9 mouse cellular contexts compared by ENCODE assay signal in genomic region chr6:127272630-127273029, GRCm38 (mm10).
DNase-seq lines count a peak whose midpoint lies in the region; ATAC-seq and TF ChIP-seq lines count a peak whose summit lies in the region.
"Had no signal": no experiment of that assay in that cellular context is flagged by ENCODE, and none has a peak within 500 bp of the region (broad histone marks: within the 10 kb centered on the region; RNA-seq: fewer than 3 reads in every experiment).

No protein-coding gene starts in this region.

- H3K36me3 ChIP-seq in forebrain, embryonic 11.5 days (ENCODE audit: control insufficient read depth, insufficient read depth, low read length), result no peaks in the 10 kb centered on the region
- no peaks in the 10 kb centered on the region for H3K36me3 ChIP-seq in forebrain, embryonic 13.5 days (ENCODE audit: poor library complexity, severe bottlenecking)
- no peaks in the 10 kb centered on the region for H3K36me3 ChIP-seq in lung, postnatal 0 days (ENCODE audit: insufficient read depth, low read length)
- H3K36me3 ChIP-seq in hindbrain, embryonic 16.5 days (ENCODE audit: control insufficient read depth, insufficient read depth, low read length), result no peaks in the 10 kb centered on the region
- H3K36me3 ChIP-seq: neural tube, embryonic 13.5 days had no signal

- H3K4me1 ChIP-seq in forebrain, embryonic 11.5 days (replicated peaks; ENCODE audit: control insufficient read depth, insufficient read depth, low read length), result no peaks in the 10 kb centered on the region
- H3K4me1 ChIP-seq in forebrain, embryonic 13.5 days, result no peaks in the 10 kb centered on the region
- H3K4me1 ChIP-seq in lung, postnatal 0 days (ENCODE audit: insufficient read depth, low read depth, low read length), result no peaks in the 10 kb centered on the region
- H3K4me1 ChIP-seq in hindbrain, embryonic 16.5 days (ENCODE audit: control insufficient read depth, insufficient read depth, low read depth, low read length), result no peaks in the 10 kb centered on the region
- H3K4me1 ChIP-seq: neural tube, embryonic 13.5 days had no signal

- no peak for DNase-seq in forebrain, embryonic 11.5 days (ENCODE audit: low spot score)
- DNase-seq in CD8-positive naive resting alpha-beta T cell, adult 2 months (ENCODE audit: low read depth in 2 of 2, low spot score in 2 of 2), result peak; percentile 23 to 35
- peak; percentile 75 for DNase-seq in induced T-regulatory cell, adult 2 months (ENCODE audit: low read depth)
- peak; percentile 44 for DNase-seq in lung, postnatal 0 days (ENCODE audit: low spot score)
- DNase-seq in urinary bladder, postnatal 4 days (ENCODE audit: low spot score in 2 of 2), result no peak
- DNase-seq in frontal cortex, adult 2 months (ENCODE audit: extremely low spot score in 1 of 2, low spot score in 1 of 2), result no peak

- no peak overlapping the region for H3K27ac ChIP-seq in forebrain, embryonic 11.5 days (ENCODE audit: low read depth, low read length)
- H3K27ac ChIP-seq in forebrain, embryonic 13.5 days, result no peak overlapping the region
- no peak overlapping the region for H3K27ac ChIP-seq in lung, postnatal 0 days (ENCODE audit: low read length)
- no peak overlapping the region for H3K27ac ChIP-seq in hindbrain, embryonic 16.5 days (ENCODE audit: low read depth, low read length)
- H3K27ac ChIP-seq: neural tube, embryonic 13.5 days had no signal

- H3K9ac ChIP-seq in forebrain, embryonic 11.5 days (ENCODE audit: low read length), result no peak overlapping the region
- H3K9ac ChIP-seq in forebrain, embryonic 13.5 days, result no peak overlapping the region
- H3K9ac ChIP-seq in lung, postnatal 0 days (replicated peaks; ENCODE audit: low read depth), result no peak overlapping the region
- H3K9ac ChIP-seq in hindbrain, embryonic 16.5 days (ENCODE audit: low read depth, low read length), result no peak overlapping the region
- H3K9ac ChIP-seq: neural tube, embryonic 13.5 days had no signal

- H3K27me3 ChIP-seq in forebrain, embryonic 11.5 days (ENCODE audit: control insufficient read depth, insufficient read depth, low read length), result no peaks in the 10 kb centered on the region
- no peaks in the 10 kb centered on the region for H3K27me3 ChIP-seq in forebrain, embryonic 13.5 days
- no peaks in the 10 kb centered on the region for H3K27me3 ChIP-seq in lung, postnatal 0 days (replicated peaks; ENCODE audit: insufficient read depth, low read length)
- no peaks in the 10 kb centered on the region for H3K27me3 ChIP-seq in hindbrain, embryonic 16.5 days (replicated peaks; ENCODE audit: control insufficient read depth, insufficient read depth, low read length)
- H3K27me3 ChIP-seq: neural tube, embryonic 13.5 days had no signal

- no peak overlapping the region for H3K4me2 ChIP-seq in forebrain, embryonic 11.5 days (ENCODE audit: low read depth, low read length, severe bottlenecking)
- H3K4me2 ChIP-seq in forebrain, embryonic 13.5 days, result no peak overlapping the region
- no peak overlapping the region for H3K4me2 ChIP-seq in lung, postnatal 0 days (replicated peaks; ENCODE audit: low read depth, low read length)
- no peak overlapping the region for H3K4me2 ChIP-seq in hindbrain, embryonic 16.5 days (ENCODE audit: low read length)
- H3K4me2 ChIP-seq: neural tube, embryonic 13.5 days had no signal

- H3K4me3 ChIP-seq in forebrain, embryonic 11.5 days (ENCODE audit: low read depth, low read length), result no peak overlapping the region
- H3K4me3 ChIP-seq in forebrain, embryonic 13.5 days, result no peak overlapping the region
- no peak overlapping the region for H3K4me3 ChIP-seq in lung, postnatal 0 days (ENCODE audit: low read depth, low read length)
- no peak overlapping the region for H3K4me3 ChIP-seq in hindbrain, embryonic 16.5 days (ENCODE audit: low read length)
- H3K4me3 ChIP-seq: neural tube, embryonic 13.5 days had no signal

- TF ChIP-seq EP300 in lung, postnatal 0 days (IDR thresholded peaks at IDR 0.05), result no peak

- H3K9me3 ChIP-seq in forebrain, embryonic 11.5 days (ENCODE audit: control insufficient read depth, low read length), result no peaks in the 10 kb centered on the region; the same call in 1 of the 2 replicates
- H3K9me3 ChIP-seq in forebrain, embryonic 13.5 days (replicated peaks), result 0 out of 2 replicates have a peak, but pooled peaks cover 2% of the 10 kb centered on the region
- no peaks in the 10 kb centered on the region for H3K9me3 ChIP-seq in lung, postnatal 0 days (ENCODE audit: low read length)
- no peaks in the 10 kb centered on the region for H3K9me3 ChIP-seq in hindbrain, embryonic 16.5 days (ENCODE audit: control insufficient read depth, low read length)

- whole genome bisulfite sequencing in forebrain, embryonic 11.5 days, result 65% methylated on average over 7 of the region's 7 CpGs
- WGBS in forebrain, embryonic 13.5 days, result 68% methylated on average over 7 of the region's 7 CpGs
- 43% methylated on average over 7 of the region's 7 CpGs for WGBS in lung, postnatal 0 days
- WGBS in hindbrain, embryonic 16.5 days, result 77% methylated on average over 7 of the region's 7 CpGs

- ATAC-seq in forebrain, embryonic 11.5 days (replicated peaks; ENCODE audit: low FRiP score), result 0 out of 2 replicates have a peak, but pooled peaks have one; percentile 33
- ATAC-seq in forebrain, embryonic 13.5 days, result no peak
- peak; percentile 79 for ATAC-seq in lung, postnatal 0 days
- no peak for ATAC-seq in hindbrain, embryonic 16.5 days

- peak; percentile 60 for TF ChIP-seq CTCF in lung, postnatal 0 days (IDR thresholded peaks at IDR 0.05)

Comparison
In these comparisons a context has a peak if more than half of its experiments do, and no peak if none do; other contexts are left out.
1. ATAC-seq: peak in forebrain, embryonic 11.5 days (single experiment) and lung, postnatal 0 days (single experiment); none in forebrain, embryonic 13.5 days (single experiment) and hindbrain, embryonic 16.5 days (single experiment).
2. DNase-seq: peak in CD8-positive naive resting alpha-beta T cell, adult 2 months (2 of 2), induced T-regulatory cell, adult 2 months (single experiment) and lung, postnatal 0 days (single experiment); none in forebrain, embryonic 11.5 days (single experiment), urinary bladder, postnatal 4 days (0 of 2) and frontal cortex, adult 2 months (0 of 2).